Mouse (Mus musculus) C2C12 (cell line): ENCODE data around the gene Rpgrip1.

Experiments
- CEBPB ChIP-seq: IDR thresholded peaks from one replicate; pipeline ENCODE4 v1.6.1; 2011; ENCODE audit warnings: low read depth, mild to moderate bottlenecking, control low read depth, moderate library complexity
- CTCF ChIP-seq: IDR thresholded peaks from one replicate; pipeline ENCODE4 v1.5.1; 2011; ENCODE audit not compliant: control insufficient read depth, insufficient read depth, insufficient read length
- USF1 ChIP-seq: IDR thresholded peaks from one replicate; pipeline ENCODE4 v1.6.1; 2011; ENCODE audit warnings: low read depth, mild to moderate bottlenecking, control low read depth, moderate library complexity

- TF ChIP-seq USF1 (no peak), CTCF (no peak), CEBPB (no peak)
Measured at GRCm38 (mm10) chr14:52133584-52133983, 23.1 kb downstream of the Rpgrip1 start.
